Mouse (Mus musculus) midbrain, embryonic 13.5 days (tissue): ENCODE data around the gene Adgrl2. TPM values are rescaled to one million over a fixed set of nuclear protein-coding genes. Genes with fewer than 3 reads are reported as not detected.

Experiments used
- ATAC-seq: fragments of 200-750 bp; cut with Nextera tagmentation; 2 replicates; pipeline ENCODE4 v1.8.0; 2017; ENCODE audit warnings: mild to moderate bottlenecking, moderate TSS enrichment, moderate library complexity
- H3K27ac ChIP-seq: fragments of 300-500 bp; sonication (generic); 2 replicates; pipeline ENCODE4 v1.5.1; 2015; ENCODE audit warnings: inconsistent platforms, mild to moderate bottlenecking, moderate library complexity
- H3K27me3 ChIP-seq: fragments of 300-500 bp; sonication (generic); 2 replicates; pipeline ENCODE4 v1.6.1; 2015; ENCODE audit warnings: mild to moderate bottlenecking, inconsistent platforms
- H3K36me3 ChIP-seq: fragments of 300-500 bp; sonication (generic); 2 replicates; pipeline ENCODE4 v1.6.1; 2015; ENCODE audit warnings: mild to moderate bottlenecking, inconsistent platforms
- H3K4me1 ChIP-seq: fragments of 300-500 bp; sonication (generic); replicated peaks from 2 replicates; pipeline ENCODE4 v1.6.1; 2015; ENCODE audit warnings: inconsistent platforms
- H3K4me2 ChIP-seq: fragments of 300-500 bp; sonication (generic); replicated peaks from 2 replicates; pipeline ENCODE4 v1.6.1; 2015; ENCODE audit warnings: moderate library complexity, mild to moderate bottlenecking, inconsistent platforms
- H3K4me3 ChIP-seq: fragments of 300-500 bp; sonication (generic); replicated peaks from 2 replicates; pipeline ENCODE4 v1.5.1; 2015; ENCODE audit warnings: mild to moderate bottlenecking, inconsistent platforms
- H3K9ac ChIP-seq: fragments of 300-500 bp; sonication (generic); replicated peaks from 2 replicates; pipeline ENCODE4 v1.6.1; 2015; ENCODE audit warnings: mild to moderate bottlenecking, inconsistent platforms
- H3K9me3 ChIP-seq: fragments of 300-500 bp; sonication (generic); 2 replicates; pipeline ENCODE4 v1.6.1; 2016; ENCODE audit warnings: mild to moderate bottlenecking, inconsistent platforms
- WGBS: fragments of 180-500 bp; shearing (Covaris S2); methylation state at CpG from one replicate; pipeline ENCODE4 v1.1.7; 2015; 5-methylcytosine and 5-hydroxymethylcytosine counted together
- polyA plus RNA-seq: library from polyadenylated mRNA; unstranded; fragments of >200 nt; fragmentation: Nextera tagmentation; extraction: Ambion mirVana; gene quantifications from 2 replicates; pipeline ENCODE4 v1.2.1, GENCODE M21; 2015

The Adgrl2 gene
- 120 and 125 TPM in 2 replicates for polyA plus RNA-seq

- WGBS, result under 1% methylated on average over 25 of the region's 25 CpGs
- Histone ChIP-seq H3K9me3 (no peaks in the 10 kb centered on the region), H3K4me2 (peak within 1 kb of the TSS; percentile 80), H3K4me1 (peaks cover 15% of the 10 kb centered on the region), H3K9ac (peak within 1 kb of the TSS; percentile 97), H3K27ac (peak within 1 kb of the TSS; percentile 100), H3K27me3 (peaks cover 11% of the 10 kb centered on the region; the same call in 1 of the 2 replicates), H3K36me3 (no peaks in the 10 kb centered on the region), H3K4me3 (peak within 1 kb of the TSS; percentile 91)
- no peak for ATAC-seq
Observed at GRCm38 (mm10) chr3:148990531-148991003, at the start of gene Adgrl2. Gene Adgrl2, minus strand, starts transcription at chr3:148990555.

GRCm38 (mm10) chr3:149038771-149039170, 48.4 kb upstream of the Adgrl2 start:
- no peaks in the 10 kb centered on the region for H3K9me3 ChIP-seq
- no peak overlapping the region for H3K9ac ChIP-seq
- WGBS, result 73% methylated on average over 4 of the region's 4 CpGs
- H3K4me3 ChIP-seq, result no peak overlapping the region
- H3K4me2 ChIP-seq, result no peak overlapping the region
- peaks cover 21% of the 10 kb centered on the region for H3K4me1 ChIP-seq
- no peaks in the 10 kb centered on the region for H3K27me3 ChIP-seq
- no peak for ATAC-seq
- H3K27ac ChIP-seq, result no peak overlapping the region
- no peaks in the 10 kb centered on the region for H3K36me3 ChIP-seq

- no peaks in the 10 kb centered on the region for H3K4me1 ChIP-seq
- H3K9me3 ChIP-seq, result no peaks in the 10 kb centered on the region
- no peak for ATAC-seq
- no peaks in the 10 kb centered on the region for H3K27me3 ChIP-seq
- no peak overlapping the region for H3K4me3 ChIP-seq
- no peak overlapping the region for H3K4me2 ChIP-seq
- WGBS, result 69% methylated on average over 5 of the region's 5 CpGs
- no peak overlapping the region for H3K9ac ChIP-seq
- H3K36me3 ChIP-seq, result no peaks in the 10 kb centered on the region
- no peak overlapping the region for H3K27ac ChIP-seq
Observed at GRCm38 (mm10) chr3:149019925-149020324, 29.6 kb upstream of the Adgrl2 start.

DNA sequence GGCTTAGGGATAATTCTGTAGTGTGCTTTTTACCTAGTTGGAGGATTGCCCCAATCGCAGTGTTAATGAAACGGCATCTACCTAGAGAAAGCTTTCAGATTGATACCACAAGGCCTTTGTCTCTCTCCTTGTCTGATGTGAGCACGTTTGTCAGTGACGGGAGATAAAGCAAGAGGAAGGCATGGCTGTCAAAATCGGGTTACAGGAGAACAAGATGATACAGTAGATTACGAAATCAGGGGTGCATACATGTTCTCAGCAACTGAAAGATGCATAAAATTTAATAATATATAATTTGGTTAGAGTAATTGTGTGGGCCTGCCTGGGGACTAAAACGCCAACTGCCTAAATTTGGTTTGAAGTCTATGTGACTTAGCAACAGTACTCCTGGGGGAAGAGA, 19.0 kb upstream of the Adgrl2 start:
- Histone ChIP-seq H3K4me3 (no peak overlapping the region), H3K27ac (no peak overlapping the region), H3K36me3 (no peaks in the 10 kb centered on the region), H3K9me3 (no peaks in the 10 kb centered on the region), H3K4me1 (peaks cover 7% of the 10 kb centered on the region; the same call in 1 of the 2 replicates), H3K27me3 (no peaks in the 10 kb centered on the region), H3K4me2 (no peak overlapping the region), H3K9ac (no peak overlapping the region)
- no peak for ATAC-seq
- WGBS, result 77% methylated on average over 7 of the region's 7 CpGs

- Histone ChIP-seq H3K4me3 (no peak overlapping the region), H3K9me3 (no peaks in the 10 kb centered on the region), H3K9ac (no peak overlapping the region), H3K4me2 (no peak overlapping the region), H3K4me1 (peaks cover 7% of the 10 kb centered on the region; the same call in 1 of the 2 replicates), H3K27ac (no peak overlapping the region), H3K36me3 (no peaks in the 10 kb centered on the region), H3K27me3 (no peaks in the 10 kb centered on the region)
- WGBS, result 85% methylated on average over 6 of the region's 6 CpGs
- ATAC-seq, result no peak
Observed at GRCm38 (mm10) chr3:149008634-149009023, 18.3 kb upstream of the Adgrl2 start.

GRCm38 (mm10) chr3:149007860-149008633, 17.7 kb upstream of the Adgrl2 start:
- WGBS, result 76% methylated on average over 20 of the region's 20 CpGs
- H3K27ac ChIP-seq, result peak overlapping the region; percentile 39; the same call in 1 of the 2 replicates
- no peak overlapping the region for H3K4me2 ChIP-seq
- no peaks in the 10 kb centered on the region for H3K27me3 ChIP-seq
- no peak overlapping the region for H3K9ac ChIP-seq
- ATAC-seq, result no peak
- H3K36me3 ChIP-seq, result no peaks in the 10 kb centered on the region
- peaks cover 7% of the 10 kb centered on the region; the same call in 1 of the 2 replicates for H3K4me1 ChIP-seq
- no peaks in the 10 kb centered on the region for H3K9me3 ChIP-seq
- H3K4me3 ChIP-seq, result no peak overlapping the region

DNA sequence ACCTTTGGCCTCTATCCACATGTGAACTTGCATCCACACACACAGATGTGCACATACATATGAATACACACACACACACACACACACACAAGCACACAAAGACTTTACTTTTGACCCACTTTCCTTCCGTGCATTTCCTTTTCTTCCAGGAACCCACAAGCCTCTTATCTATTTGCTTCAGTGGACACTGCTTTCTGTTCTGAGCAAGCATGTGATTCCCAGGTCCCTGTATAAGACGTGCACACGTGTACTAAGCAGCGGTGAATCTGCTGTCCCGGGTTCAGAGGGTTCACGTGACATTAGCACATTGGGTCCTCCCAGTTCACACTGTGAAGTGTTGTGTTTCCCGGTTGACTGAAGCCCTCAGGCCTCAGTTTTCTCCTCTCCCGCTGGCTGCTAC, 11.0 kb upstream of the Adgrl2 start:
- no peaks in the 10 kb centered on the region for H3K36me3 ChIP-seq
- WGBS, result 41% methylated on average over 8 of the region's 8 CpGs
- no peak for ATAC-seq

DNA sequence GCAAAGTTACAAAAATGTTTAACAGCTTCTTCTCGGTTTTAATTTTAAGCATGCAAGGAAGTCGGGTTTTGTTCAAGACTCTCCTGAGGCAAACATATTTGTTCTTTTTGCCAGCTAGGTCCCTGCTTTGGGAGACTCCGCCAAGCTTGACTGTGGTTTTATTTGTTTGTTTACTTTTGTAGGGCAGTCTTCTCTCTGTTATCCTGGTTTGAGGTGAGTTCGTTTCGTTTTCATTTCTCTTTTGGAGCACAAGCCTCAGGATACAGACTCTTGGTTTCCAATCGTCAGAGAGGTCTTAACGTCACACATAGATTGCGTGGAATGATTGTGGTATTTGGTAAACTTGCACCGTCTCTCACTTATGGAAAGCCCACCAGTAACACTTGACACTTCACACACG, 8.3 kb upstream of the Adgrl2 start:
- H3K36me3 ChIP-seq, result no peaks in the 10 kb centered on the region
- peaks cover 6% of the 10 kb centered on the region; the same call in 1 of the 2 replicates for H3K27me3 ChIP-seq
- H3K4me2 ChIP-seq, result no peak overlapping the region
- H3K27ac ChIP-seq, result no peak overlapping the region
- no peaks in the 10 kb centered on the region for H3K4me1 ChIP-seq
- no peaks in the 10 kb centered on the region for H3K9me3 ChIP-seq
- no peak for ATAC-seq
- H3K9ac ChIP-seq, result no peak overlapping the region
- no peak overlapping the region for H3K4me3 ChIP-seq
- WGBS, result 82% methylated on average over 10 of the region's 10 CpGs

More for the DNA sequence above, 11.0 kb upstream of the Adgrl2 start:
- Histone ChIP-seq H3K4me1 (no peaks in the 10 kb centered on the region), H3K9me3 (no peaks in the 10 kb centered on the region), H3K4me3 (no peak overlapping the region), H3K9ac (no peak overlapping the region), H3K4me2 (no peak overlapping the region), H3K27ac (no peak overlapping the region), H3K27me3 (no peaks in the 10 kb centered on the region)

DNA sequence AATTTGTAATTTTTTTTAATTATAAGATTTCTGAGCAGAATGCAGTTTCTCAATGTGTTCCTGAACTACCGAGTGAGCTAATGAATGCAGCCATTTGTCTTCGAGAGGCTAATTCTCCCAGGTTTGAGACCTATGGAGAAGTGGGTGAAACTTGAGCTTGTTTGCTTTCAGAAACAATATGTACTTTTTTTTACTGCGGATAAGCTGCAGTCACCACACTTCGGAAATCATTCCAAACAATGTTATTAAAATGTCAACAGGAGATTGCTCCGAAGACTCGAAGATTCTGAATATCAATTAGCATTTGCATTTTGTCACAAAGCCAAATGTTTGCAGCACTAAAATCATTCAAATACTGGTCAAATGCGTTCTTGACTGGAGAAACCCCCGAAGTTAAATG, 701 bp upstream of the Adgrl2 start:
- Histone ChIP-seq H3K36me3 (no peaks in the 10 kb centered on the region), H3K27me3 (peaks cover 11% of the 10 kb centered on the region; the same call in 1 of the 2 replicates), H3K4me1 (peaks cover 13% of the 10 kb centered on the region), H3K4me3 (peak overlapping the region; percentile 91), H3K9me3 (no peaks in the 10 kb centered on the region), H3K9ac (peak overlapping the region; percentile 97; the same call in 1 of the 2 replicates), H3K27ac (no peak overlapping the region), H3K4me2 (peak overlapping the region; percentile 80)
- ATAC-seq, result no peak
- under 1% methylated on average over 8 of the region's 8 CpGs for WGBS

- peaks cover 21% of the 10 kb centered on the region for H3K4me1 ChIP-seq
- peak overlapping the region; percentile 80 for H3K4me2 ChIP-seq
- H3K9me3 ChIP-seq, result no peaks in the 10 kb centered on the region
- H3K36me3 ChIP-seq, result no peaks in the 10 kb centered on the region
- peak overlapping the region; percentile 91 for H3K4me3 ChIP-seq
- peak; percentile 65 for ATAC-seq
- H3K27me3 ChIP-seq, result peaks cover 11% of the 10 kb centered on the region; the same call in 1 of the 2 replicates
- peak overlapping the region; percentile 100 for H3K27ac ChIP-seq
- peak overlapping the region; percentile 97 for H3K9ac ChIP-seq
- under 1% methylated on average over 44 of the region's 68 CpGs for WGBS
Observed at GRCm38 (mm10) chr3:148989818-148990530, 381 bp downstream of the Adgrl2 start.

DNA sequence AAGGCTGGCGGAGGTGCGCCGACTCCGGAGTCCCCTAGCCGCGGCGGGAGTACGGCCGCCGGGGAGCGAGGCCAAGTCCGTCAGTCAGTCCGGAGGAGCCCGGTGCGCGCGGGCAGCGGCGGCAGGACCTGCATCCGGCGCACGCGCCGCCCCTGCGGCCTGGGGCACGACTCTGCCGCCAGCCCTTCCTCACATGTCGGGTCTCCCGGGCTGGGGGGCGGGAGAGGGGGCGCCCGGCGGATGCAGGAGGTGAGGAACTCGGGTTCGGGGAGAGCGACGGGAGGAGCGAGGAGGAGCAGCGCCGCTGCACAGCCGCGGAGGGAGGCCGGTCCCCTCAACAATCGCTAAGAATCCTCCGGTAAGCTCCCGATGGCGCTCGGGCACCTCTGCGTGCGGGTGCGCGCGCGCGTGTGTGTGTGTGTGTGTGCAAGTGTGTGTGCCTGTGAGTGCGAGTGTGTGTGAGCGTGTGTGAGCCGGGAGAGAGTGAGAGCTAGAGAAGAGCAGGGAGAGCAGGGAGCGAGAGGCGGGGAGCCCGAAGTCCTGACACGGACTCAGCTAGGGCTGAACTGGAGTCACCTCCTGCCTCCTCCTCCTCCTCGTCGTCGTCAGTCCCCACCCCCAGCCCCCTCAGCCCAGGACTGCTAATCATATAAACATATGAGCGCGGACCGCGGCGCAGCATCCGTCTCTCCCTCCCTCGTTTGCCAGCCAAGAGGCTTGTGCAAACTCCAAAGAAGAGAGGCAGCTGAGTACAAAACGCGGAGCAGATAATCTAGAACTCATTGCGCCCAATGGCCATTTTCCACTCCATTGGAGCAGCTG, 1.1 kb downstream of the Adgrl2 start:
- H3K4me3 ChIP-seq, result peak overlapping the region; percentile 91
- H3K4me2 ChIP-seq, result peak overlapping the region; percentile 80
- H3K36me3 ChIP-seq, result no peaks in the 10 kb centered on the region
- no peaks in the 10 kb centered on the region for H3K9me3 ChIP-seq
- under 1% methylated on average over 72 of the region's 75 CpGs for WGBS
- ATAC-seq, result peak; percentile 87
- H3K4me1 ChIP-seq, result peaks cover 29% of the 10 kb centered on the region
- peak overlapping the region; percentile 100 for H3K27ac ChIP-seq
- peaks cover 6% of the 10 kb centered on the region; the same call in 1 of the 2 replicates for H3K27me3 ChIP-seq
- H3K9ac ChIP-seq, result peak overlapping the region; percentile 97
